Mouse (Mus musculus): ENCODE measurements around the gene Zfp185. TPM values are rescaled to one million over a fixed set of nuclear protein-coding genes. Genes with fewer than 3 reads are reported as not detected.

Zfp185 gene
- 1.7 TPM for polyA plus RNA-seq (2015; fragmentation: Illumina TruSeq; extraction: RNeasy Lipid Tissue Mini Kit (QIAGEN cat#74804); ENCODE audit: low read depth, low replicate concordance)

GRCm38 (mm10) chrX:72986841-72987519, at the start of gene Zfp185:
Zfp185 (plus strand) TSS chrX:72987339.

DNA sequence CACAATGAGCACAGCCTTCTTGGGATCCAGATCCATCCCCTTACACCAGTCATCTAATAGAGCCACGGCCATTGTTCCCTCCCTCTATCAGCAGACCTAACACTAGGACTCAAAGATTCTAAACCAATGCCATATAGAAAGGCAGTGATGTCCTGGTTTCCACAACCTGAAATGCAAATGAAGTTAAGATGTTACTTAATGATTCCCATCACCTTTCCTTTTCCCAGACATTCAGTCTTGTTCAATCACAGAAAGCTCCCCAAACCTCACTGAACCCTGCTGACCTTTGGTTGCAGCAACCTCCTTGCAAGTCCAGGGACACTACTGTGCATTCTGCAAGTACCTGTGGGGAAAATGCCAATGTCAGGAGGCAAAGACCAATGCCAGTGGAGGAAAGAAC, 49.9 kb downstream of the Zfp185 start, which contains the start of gene Pnma5:
Gene Pnma5, minus strand, starts transcription at position 101 of the 400 bp plus-strand sequence.

GRCm38 (mm10) chrX:73064415-73064793, 77.3 kb downstream of the Zfp185 start, which contains the start of gene Pnma3:
Pnma3 (plus strand) TSS chrX:73064787.

Other genes starting within 250 kb of the Zfp185 start
- 2.0 TPM for gene Gabrq, start 162.2 kb upstream of the Zfp185 start, polyA plus RNA-seq (2015; fragmentation: Illumina TruSeq; extraction: RNeasy Lipid Tissue Mini Kit (QIAGEN cat#74804); ENCODE audit: low read depth, low replicate concordance)
- gene Cetn2, start 68.9 kb upstream of the Zfp185 start, polyA plus RNA-seq (2015; fragmentation: Illumina TruSeq; extraction: RNeasy Lipid Tissue Mini Kit (QIAGEN cat#74804); ENCODE audit: low read depth, low replicate concordance): 83.1 TPM
- gene Nsdhl, start 68.8 kb upstream of the Zfp185 start, polyA plus RNA-seq (2015; fragmentation: Illumina TruSeq; extraction: RNeasy Lipid Tissue Mini Kit (QIAGEN cat#74804); ENCODE audit: low read depth, low replicate concordance): 27.0 TPM
- gene Pnma5, start 49.8 kb downstream of the Zfp185 start, polyA plus RNA-seq (2015; fragmentation: Illumina TruSeq; extraction: RNeasy Lipid Tissue Mini Kit (QIAGEN cat#74804); ENCODE audit: low read depth, low replicate concordance): 0.19 TPM
- 13.7 TPM for gene Pnma3, start 77.4 kb downstream of the Zfp185 start, polyA plus RNA-seq (2015; fragmentation: Illumina TruSeq; extraction: RNeasy Lipid Tissue Mini Kit (QIAGEN cat#74804); ENCODE audit: low read depth, low replicate concordance)
- gene Xlr4a, start 95.1 kb downstream of the Zfp185 start, polyA plus RNA-seq (2015; fragmentation: Illumina TruSeq; extraction: RNeasy Lipid Tissue Mini Kit (QIAGEN cat#74804); ENCODE audit: low read depth, low replicate concordance): not detected
- gene Xlr3a, start 109.8 kb downstream of the Zfp185 start, polyA plus RNA-seq (2015; fragmentation: Illumina TruSeq; extraction: RNeasy Lipid Tissue Mini Kit (QIAGEN cat#74804); ENCODE audit: low read depth, low replicate concordance): 2.1 TPM
- gene Gm14685, start 129.7 kb downstream of the Zfp185 start, polyA plus RNA-seq (2015; fragmentation: Illumina TruSeq; extraction: RNeasy Lipid Tissue Mini Kit (QIAGEN cat#74804); ENCODE audit: low read depth, low replicate concordance): not detected
- not detected for gene Xlr5b, start 161.5 kb downstream of the Zfp185 start, polyA plus RNA-seq (2015; fragmentation: Illumina TruSeq; extraction: RNeasy Lipid Tissue Mini Kit (QIAGEN cat#74804); ENCODE audit: low read depth, low replicate concordance)
- gene DXBay18, start 162.1 kb downstream of the Zfp185 start, polyA plus RNA-seq (2015; fragmentation: Illumina TruSeq; extraction: RNeasy Lipid Tissue Mini Kit (QIAGEN cat#74804); ENCODE audit: low read depth, low replicate concordance): 0.70 TPM
- gene Spin2d, start 189.7 kb downstream of the Zfp185 start, polyA plus RNA-seq (2015; fragmentation: Illumina TruSeq; extraction: RNeasy Lipid Tissue Mini Kit (QIAGEN cat#74804); ENCODE audit: low read depth, low replicate concordance): not detected
- 1.9 TPM for gene Xlr3b, start 204.9 kb downstream of the Zfp185 start, polyA plus RNA-seq (2015; fragmentation: Illumina TruSeq; extraction: RNeasy Lipid Tissue Mini Kit (QIAGEN cat#74804); ENCODE audit: low read depth, low replicate concordance)
- gene Xlr4b, start 227.0 kb downstream of the Zfp185 start, polyA plus RNA-seq (2015; fragmentation: Illumina TruSeq; extraction: RNeasy Lipid Tissue Mini Kit (QIAGEN cat#74804); ENCODE audit: low read depth, low replicate concordance): 0.74 TPM
- 14.6 TPM for gene F8a, start 241.0 kb downstream of the Zfp185 start, polyA plus RNA-seq (2015; fragmentation: Illumina TruSeq; extraction: RNeasy Lipid Tissue Mini Kit (QIAGEN cat#74804); ENCODE audit: low read depth, low replicate concordance)

Data from brain, adult 10 weeks (tissue).